Mouse (Mus musculus): ENCODE results near the gene Nfatc2. TPM values are rescaled to one million over a fixed set of nuclear protein-coding genes. Genes with fewer than 3 reads are reported as not detected.

The Nfatc2 gene
- polyA plus RNA-seq, 1 experiment = 7.8 TPM

GRCm38 (mm10) chr2:168438981-168439452 lies 162.4 kb downstream of the Nfatc2 start:
- Histone ChIP-seq H3K27ac (ENCODE audit: insufficient read depth, low read length) (no peak overlapping the region), H3K36me3 (ENCODE audit: control insufficient read depth, insufficient read depth, low read length, poor library complexity, severe bottlenecking) (no peaks in the 10 kb centered on the region), H3K9ac (ENCODE audit: low read depth, poor library complexity, severe bottlenecking) (no peak overlapping the region), H3K4me3 (ENCODE audit: low read depth, low read length) (no peak overlapping the region), H3K27me3 (ENCODE audit: control insufficient read depth, insufficient read depth, low read length, poor library complexity, severe bottlenecking) (no peaks in the 10 kb centered on the region), H3K4me1 (ENCODE audit: control insufficient read depth, insufficient read depth, low read length) (peaks cover 3% of the 10 kb centered on the region), H3K9me3 (replicated peaks; ENCODE audit: control insufficient read depth, insufficient read depth, low read length, poor library complexity, severe bottlenecking) (no peaks in the 10 kb centered on the region)
- TF ChIP-seq CTCF (IDR thresholded peaks at IDR 0.05; ENCODE audit: low read depth, low read length) (no peak), POLR2A (IDR thresholded peaks at IDR 0.05; ENCODE audit: insufficient read depth, low read length) (no peak), EP300 (IDR thresholded peaks at IDR 0.05; ENCODE audit: insufficient read depth, low read depth, low read length) (no peak)

- H3K9ac ChIP-seq (ENCODE audit: low read depth, poor library complexity, severe bottlenecking) = no peak overlapping the region
- no peaks in the 10 kb centered on the region for H3K27me3 ChIP-seq (ENCODE audit: control insufficient read depth, insufficient read depth, low read length, poor library complexity, severe bottlenecking)
- peaks cover 3% of the 10 kb centered on the region for H3K4me1 ChIP-seq (ENCODE audit: control insufficient read depth, insufficient read depth, low read length)
- H3K9me3 ChIP-seq (replicated peaks; ENCODE audit: control insufficient read depth, insufficient read depth, low read length, poor library complexity, severe bottlenecking) = no peaks in the 10 kb centered on the region
- H3K36me3 ChIP-seq (ENCODE audit: control insufficient read depth, insufficient read depth, low read length, poor library complexity, severe bottlenecking) = no peaks in the 10 kb centered on the region
- H3K27ac ChIP-seq (ENCODE audit: insufficient read depth, low read length) = no peak overlapping the region
- TF ChIP-seq EP300 (IDR thresholded peaks at IDR 0.05; ENCODE audit: insufficient read depth, low read depth, low read length) (no peak), CTCF (IDR thresholded peaks at IDR 0.05; ENCODE audit: low read depth, low read length) (no peak), POLR2A (IDR thresholded peaks at IDR 0.05; ENCODE audit: insufficient read depth, low read length) (no peak)
- no peak overlapping the region for H3K4me3 ChIP-seq (ENCODE audit: low read depth, low read length)
These were observed 167.3 kb downstream of the Nfatc2 start for GRCm38 (mm10) chr2:168434187-168434586.

DNA sequence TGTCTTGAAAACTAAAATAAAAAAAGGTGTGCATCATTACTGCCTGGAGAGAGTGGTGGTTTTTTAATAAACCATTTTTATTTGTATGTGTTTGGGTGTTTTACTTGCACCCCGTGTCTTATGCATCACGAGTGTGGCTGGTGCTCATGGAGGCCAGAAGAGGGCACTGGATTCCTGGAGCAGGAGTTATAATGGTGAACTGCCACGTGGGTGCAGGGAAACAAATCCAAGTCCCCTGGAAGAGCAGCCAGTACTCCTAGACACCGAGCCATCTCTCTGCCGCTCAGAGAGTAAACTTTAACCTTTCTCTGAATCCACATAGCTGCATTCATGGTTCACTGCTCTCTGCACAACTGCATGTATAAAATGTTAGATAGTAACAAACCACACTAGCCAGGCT lies 168.1 kb downstream of the Nfatc2 start:
- Histone ChIP-seq H3K9me3 (replicated peaks; ENCODE audit: control insufficient read depth, insufficient read depth, low read length, poor library complexity, severe bottlenecking) (no peaks in the 10 kb centered on the region), H3K4me3 (ENCODE audit: low read depth, low read length) (no peak overlapping the region), H3K27me3 (ENCODE audit: control insufficient read depth, insufficient read depth, low read length, poor library complexity, severe bottlenecking) (no peaks in the 10 kb centered on the region), H3K27ac (ENCODE audit: insufficient read depth, low read length) (no peak overlapping the region), H3K9ac (ENCODE audit: low read depth, poor library complexity, severe bottlenecking) (no peak overlapping the region), H3K4me1 (ENCODE audit: control insufficient read depth, insufficient read depth, low read length) (no peaks in the 10 kb centered on the region), H3K36me3 (ENCODE audit: control insufficient read depth, insufficient read depth, low read length, poor library complexity, severe bottlenecking) (no peaks in the 10 kb centered on the region)
- TF ChIP-seq POLR2A (IDR thresholded peaks at IDR 0.05; ENCODE audit: insufficient read depth, low read length) (no peak), EP300 (IDR thresholded peaks at IDR 0.05; ENCODE audit: insufficient read depth, low read depth, low read length) (no peak), CTCF (IDR thresholded peaks at IDR 0.05; ENCODE audit: low read depth, low read length) (peak; percentile 27)

DNA sequence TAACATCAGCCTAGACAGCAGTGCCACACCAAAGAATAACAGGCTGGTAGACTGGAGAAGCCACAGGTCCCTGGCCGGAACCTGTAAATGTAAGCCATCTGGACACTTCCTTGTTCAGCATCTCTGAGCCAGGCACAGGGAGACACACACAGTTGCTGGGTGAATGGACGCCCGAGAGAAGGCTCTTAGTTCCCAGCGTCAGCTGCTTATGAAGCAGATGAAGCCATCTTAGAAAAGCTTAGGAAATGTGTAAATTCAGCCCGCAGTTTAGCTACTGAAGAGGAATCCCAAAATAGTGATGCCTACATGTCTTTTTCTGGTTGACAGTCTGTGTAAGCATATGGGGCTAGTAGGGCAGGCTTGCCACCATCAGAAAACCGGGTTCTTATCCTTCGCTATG lies 169.1 kb downstream of the Nfatc2 start:
- Histone ChIP-seq H3K27ac (ENCODE audit: insufficient read depth, low read length) (no peak overlapping the region), H3K27me3 (ENCODE audit: control insufficient read depth, insufficient read depth, low read length, poor library complexity, severe bottlenecking) (no peaks in the 10 kb centered on the region), H3K9me3 (replicated peaks; ENCODE audit: control insufficient read depth, insufficient read depth, low read length, poor library complexity, severe bottlenecking) (no peaks in the 10 kb centered on the region), H3K9ac (ENCODE audit: low read depth, poor library complexity, severe bottlenecking) (no peak overlapping the region), H3K4me3 (ENCODE audit: low read depth, low read length) (no peak overlapping the region), H3K36me3 (ENCODE audit: control insufficient read depth, insufficient read depth, low read length, poor library complexity, severe bottlenecking) (no peaks in the 10 kb centered on the region), H3K4me1 (ENCODE audit: control insufficient read depth, insufficient read depth, low read length) (no peaks in the 10 kb centered on the region)
- TF ChIP-seq CTCF (IDR thresholded peaks at IDR 0.05; ENCODE audit: low read depth, low read length) (no peak), EP300 (IDR thresholded peaks at IDR 0.05; ENCODE audit: insufficient read depth, low read depth, low read length) (no peak), POLR2A (IDR thresholded peaks at IDR 0.05; ENCODE audit: insufficient read depth, low read length) (no peak)

DNA sequence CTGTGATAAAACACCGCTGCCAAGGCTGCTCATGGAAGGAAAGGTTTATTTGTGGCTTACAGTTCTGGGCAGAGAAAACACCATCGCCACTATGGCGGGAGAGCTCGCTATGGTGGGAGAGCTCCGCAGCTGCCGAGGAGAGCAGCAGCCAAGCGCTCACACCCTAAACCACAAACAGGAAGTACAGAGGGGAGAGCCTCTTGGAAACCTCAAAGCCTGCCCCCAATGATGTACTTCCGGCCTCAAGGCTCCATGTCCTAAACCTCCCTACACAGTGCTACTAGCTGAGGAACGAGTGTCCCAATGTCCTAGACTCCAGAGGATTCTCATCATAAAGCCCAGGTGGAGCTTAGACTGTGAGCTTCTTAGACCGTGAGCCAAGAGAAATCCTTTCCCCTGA lies 171.9 kb downstream of the Nfatc2 start:
- Histone ChIP-seq H3K27ac (ENCODE audit: insufficient read depth, low read length) (no peak overlapping the region), H3K9me3 (replicated peaks; ENCODE audit: control insufficient read depth, insufficient read depth, low read length, poor library complexity, severe bottlenecking) (no peaks in the 10 kb centered on the region)
- TF ChIP-seq CTCF (IDR thresholded peaks at IDR 0.05; ENCODE audit: low read depth, low read length) (no peak), POLR2A (IDR thresholded peaks at IDR 0.05; ENCODE audit: insufficient read depth, low read length) (no peak), EP300 (IDR thresholded peaks at IDR 0.05; ENCODE audit: insufficient read depth, low read depth, low read length) (no peak)

GRCm38 (mm10) chr2:168428375-168428901 lies 173.0 kb downstream of the Nfatc2 start:
- H3K4me1 ChIP-seq (ENCODE audit: control insufficient read depth, insufficient read depth, low read length) = no peaks in the 10 kb centered on the region
- no peaks in the 10 kb centered on the region for H3K36me3 ChIP-seq (ENCODE audit: control insufficient read depth, insufficient read depth, low read length, poor library complexity, severe bottlenecking)
- peak; percentile 94 for TF ChIP-seq CTCF (IDR thresholded peaks at IDR 0.05; ENCODE audit: low read depth, low read length)
- no peak for TF ChIP-seq POLR2A (IDR thresholded peaks at IDR 0.05; ENCODE audit: insufficient read depth, low read length)
- TF ChIP-seq EP300 (IDR thresholded peaks at IDR 0.05; ENCODE audit: insufficient read depth, low read depth, low read length) = no peak
- H3K9ac ChIP-seq (ENCODE audit: low read depth, poor library complexity, severe bottlenecking) = no peak overlapping the region
- no peak overlapping the region for H3K4me3 ChIP-seq (ENCODE audit: low read depth, low read length)
- H3K9me3 ChIP-seq (replicated peaks; ENCODE audit: control insufficient read depth, insufficient read depth, low read length, poor library complexity, severe bottlenecking) = no peaks in the 10 kb centered on the region
- H3K27me3 ChIP-seq (ENCODE audit: control insufficient read depth, insufficient read depth, low read length, poor library complexity, severe bottlenecking) = no peaks in the 10 kb centered on the region
- no peak overlapping the region for H3K27ac ChIP-seq (ENCODE audit: insufficient read depth, low read length)

More for the DNA sequence above, 171.9 kb downstream of the Nfatc2 start:
- Histone ChIP-seq H3K9ac (ENCODE audit: low read depth, poor library complexity, severe bottlenecking) (no peak overlapping the region), H3K36me3 (ENCODE audit: control insufficient read depth, insufficient read depth, low read length, poor library complexity, severe bottlenecking) (no peaks in the 10 kb centered on the region), H3K4me1 (ENCODE audit: control insufficient read depth, insufficient read depth, low read length) (no peaks in the 10 kb centered on the region), H3K4me3 (ENCODE audit: low read depth, low read length) (no peak overlapping the region), H3K27me3 (ENCODE audit: control insufficient read depth, insufficient read depth, low read length, poor library complexity, severe bottlenecking) (no peaks in the 10 kb centered on the region)

Other genes with a start within 250 kb of the Nfatc2 start
- gene Atp9a, start 140.8 kb upstream of the Nfatc2 start, polyA plus RNA-seq (2011; ENCODE audit: insufficient read depth, insufficient read length, low read depth, missing spikeins) = 28.9 and 29.3 TPM in 2 replicates
- 244 and 245 TPM in 2 replicates for gene Sall4, start 166.3 kb upstream of the Nfatc2 start, polyA plus RNA-seq (2011; ENCODE audit: insufficient read depth, insufficient read length, low read depth, missing spikeins)

Measured in ES-Bruce4 (cell line).